Mouse (Mus musculus) spleen, adult 2 months (tissue): Measurements from ENCODE around the gene Hmg20b.

Source experiments
- CTCF ChIP-seq: fragments of 200-500 bp; IDR thresholded peaks from 2 replicates; pipeline ENCODE4 v1.5.1; 2011; ENCODE audit warnings: mild to moderate bottlenecking, inconsistent platforms; ENCODE audit not compliant: insufficient read depth, insufficient read length, insufficient replicate concordance; ENCODE audit errors: extremely low read depth
- POLR2A ChIP-seq: fragments of 200-500 bp; IDR thresholded peaks from 2 replicates; pipeline ENCODE4 v1.6.1; 2011; ENCODE audit warnings: low read depth, low read length, inconsistent platforms

DNA sequence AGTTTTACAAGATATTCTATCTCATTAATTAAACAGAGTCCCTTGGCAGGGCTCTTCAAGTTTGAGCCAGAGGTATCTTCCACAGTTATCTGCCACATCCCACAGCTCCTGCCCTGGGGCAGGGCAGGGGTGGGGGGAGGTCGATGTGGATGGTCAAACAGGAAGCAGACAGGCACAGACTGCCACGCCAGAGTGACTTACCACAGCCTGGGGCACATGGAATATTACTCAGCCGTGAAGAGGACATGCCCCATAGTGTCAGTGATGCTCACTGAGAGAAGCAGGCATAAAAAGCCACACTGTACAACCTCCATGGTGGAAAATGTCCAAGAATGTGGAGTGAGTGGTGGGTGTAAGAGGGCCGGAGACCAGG is 5.1 kb downstream of the Hmg20b start:
- TF ChIP-seq POLR2A, result no peak
- no peak for TF ChIP-seq CTCF
